Mouse (Mus musculus): ENCODE measurements around the gene Zfyve9. TPM values are rescaled to one million over a fixed set of nuclear protein-coding genes. Genes with fewer than 3 reads are reported as not detected.

The Zfyve9 gene
- polyA plus RNA-seq, 1 experiment = 8.2 TPM

GRCm38 (mm10) chr4:108746160-108746873, 34.3 kb downstream of the Zfyve9 start:
- H3K4me2 ChIP-seq (ENCODE audit: low read depth) = no peak overlapping the region
- TF ChIP-seq TCF12 (IDR thresholded peaks at IDR 0.05; ENCODE audit: insufficient read depth, poor library complexity, severe bottlenecking) (no peak), USF1 (IDR thresholded peaks at IDR 0.05; ENCODE audit: low read depth) (no peak)
- no peaks in the 10 kb centered on the region for H3K36me3 ChIP-seq (ENCODE audit: control insufficient read depth, insufficient read depth)
- H3K27me3 ChIP-seq (ENCODE audit: control insufficient read depth, insufficient read depth, insufficient read length) = no peaks in the 10 kb centered on the region
- H3K4me3 ChIP-seq = no peak overlapping the region
- no peaks in the 10 kb centered on the region for H3K79me2 ChIP-seq (ENCODE audit: control insufficient read depth, insufficient read depth)
- H3ac ChIP-seq (ENCODE audit: control insufficient read depth, insufficient read length) = no peak overlapping the region

- no peak overlapping the region for H3K4me2 ChIP-seq (ENCODE audit: low read depth)
- no peak for TF ChIP-seq MYOG (IDR thresholded peaks at IDR 0.05; ENCODE audit: control insufficient read depth in 1 of 3, insufficient read depth in 1 of 3, insufficient read length in 2 of 3, low read depth in 2 of 3)
- no peak for TF ChIP-seq POLR2A (IDR thresholded peaks at IDR 0.05; ENCODE audit: insufficient read length, low read depth)
- TF ChIP-seq MAX (IDR thresholded peaks at IDR 0.05; ENCODE audit: low read depth) = no peak
- TF ChIP-seq E2F4 (IDR thresholded peaks at IDR 0.05; ENCODE audit: insufficient read depth) = no peak
- TF ChIP-seq SRF (IDR thresholded peaks at IDR 0.05; ENCODE audit: control insufficient read depth, insufficient read length, low read depth) = no peak
- TF ChIP-seq POLR2AphosphoS2 (IDR thresholded peaks at IDR 0.05; ENCODE audit: insufficient read length, low read depth) = no peak
- TF ChIP-seq CEBPB (IDR thresholded peaks at IDR 0.05; ENCODE audit: insufficient read depth, poor library complexity, severe bottlenecking) = no peak
- TF ChIP-seq REST (IDR thresholded peaks at IDR 0.05; ENCODE audit: insufficient read depth, insufficient read length) = no peak
- no peak for TF ChIP-seq MYOD1 (IDR thresholded peaks at IDR 0.05; ENCODE audit: control insufficient read depth in 1 of 3, insufficient read length in 2 of 3, low read depth in 2 of 3)
- no peak for TF ChIP-seq TCF12 (IDR thresholded peaks at IDR 0.05; ENCODE audit: insufficient read depth, poor library complexity, severe bottlenecking)
- no peak for TF ChIP-seq USF1 (IDR thresholded peaks at IDR 0.05; ENCODE audit: low read depth)
- TF ChIP-seq TCF3 (IDR thresholded peaks at IDR 0.05; ENCODE audit: insufficient read length, low read depth) = no peak
- no peaks in the 10 kb centered on the region for H3K27me3 ChIP-seq (ENCODE audit: control insufficient read depth, insufficient read depth, insufficient read length)
Measured at GRCm38 (mm10) chr4:108731582-108731981, 49.0 kb downstream of the Zfyve9 start.

GRCm38 (mm10) chr4:108730450-108730849, 50.1 kb downstream of the Zfyve9 start:
- no peak overlapping the region for H3K4me2 ChIP-seq (ENCODE audit: low read depth)

More at GRCm38 (mm10) chr4:108731582-108731981, 49.0 kb downstream of the Zfyve9 start:
- Histone ChIP-seq H3K79me2 (ENCODE audit: control insufficient read depth, insufficient read depth) (peaks cover 3% of the 10 kb centered on the region), H3K4me3 (no peak overlapping the region), H3ac (ENCODE audit: control insufficient read depth, insufficient read length) (no peak overlapping the region), H3K36me3 (ENCODE audit: control insufficient read depth, insufficient read depth) (no peaks in the 10 kb centered on the region)

GRCm38 (mm10) chr4:108724102-108724501, 56.5 kb downstream of the Zfyve9 start:
- peaks cover 11% of the 10 kb centered on the region for H3K36me3 ChIP-seq (ENCODE audit: control insufficient read depth, insufficient read depth)
- no peak overlapping the region for H3ac ChIP-seq (ENCODE audit: control insufficient read depth, insufficient read length)
- H3K4me2 ChIP-seq (ENCODE audit: low read depth) = no peak overlapping the region
- no peaks in the 10 kb centered on the region for H3K79me2 ChIP-seq (ENCODE audit: control insufficient read depth, insufficient read depth)
- no peaks in the 10 kb centered on the region for H3K27me3 ChIP-seq (ENCODE audit: control insufficient read depth, insufficient read depth, insufficient read length)
- H3K4me3 ChIP-seq = no peak overlapping the region
- TF ChIP-seq MYOG (IDR thresholded peaks at IDR 0.05; ENCODE audit: control insufficient read depth in 1 of 3, insufficient read depth in 1 of 3, insufficient read length in 2 of 3, low read depth in 2 of 3) (no peak), MAX (IDR thresholded peaks at IDR 0.05; ENCODE audit: low read depth) (no peak), TCF12 (IDR thresholded peaks at IDR 0.05; ENCODE audit: insufficient read depth, poor library complexity, severe bottlenecking) (no peak), POLR2AphosphoS2 (IDR thresholded peaks at IDR 0.05; ENCODE audit: insufficient read length, low read depth) (no peak), CEBPB (IDR thresholded peaks at IDR 0.05; ENCODE audit: insufficient read depth, poor library complexity, severe bottlenecking) (no peak), USF1 (IDR thresholded peaks at IDR 0.05; ENCODE audit: low read depth) (no peak), TCF3 (IDR thresholded peaks at IDR 0.05; ENCODE audit: insufficient read length, low read depth) (no peak), MYOD1 (IDR thresholded peaks at IDR 0.05; ENCODE audit: control insufficient read depth in 1 of 3, insufficient read length in 2 of 3, low read depth in 2 of 3) (no peak), SRF (IDR thresholded peaks at IDR 0.05; ENCODE audit: control insufficient read depth, insufficient read length, low read depth) (no peak), POLR2A (IDR thresholded peaks at IDR 0.05; ENCODE audit: insufficient read length, low read depth) (no peak), REST (IDR thresholded peaks at IDR 0.05; ENCODE audit: insufficient read depth, insufficient read length) (no peak), E2F4 (IDR thresholded peaks at IDR 0.05; ENCODE audit: insufficient read depth) (no peak)

More at GRCm38 (mm10) chr4:108730450-108730849, 50.1 kb downstream of the Zfyve9 start:
- Histone ChIP-seq H3ac (ENCODE audit: control insufficient read depth, insufficient read length) (no peak overlapping the region), H3K4me3 (no peak overlapping the region), H3K79me2 (ENCODE audit: control insufficient read depth, insufficient read depth) (peaks cover 3% of the 10 kb centered on the region), H3K36me3 (ENCODE audit: control insufficient read depth, insufficient read depth) (no peaks in the 10 kb centered on the region), H3K27me3 (ENCODE audit: control insufficient read depth, insufficient read depth, insufficient read length) (no peaks in the 10 kb centered on the region)
- TF ChIP-seq MYOG (IDR thresholded peaks at IDR 0.05; ENCODE audit: control insufficient read depth in 1 of 3, insufficient read depth in 1 of 3, insufficient read length in 2 of 3, low read depth in 2 of 3) (no peak), POLR2AphosphoS2 (IDR thresholded peaks at IDR 0.05; ENCODE audit: insufficient read length, low read depth) (no peak), SRF (IDR thresholded peaks at IDR 0.05; ENCODE audit: control insufficient read depth, insufficient read length, low read depth) (no peak), USF1 (IDR thresholded peaks at IDR 0.05; ENCODE audit: low read depth) (no peak), MYOD1 (IDR thresholded peaks at IDR 0.05; ENCODE audit: control insufficient read depth in 1 of 3, insufficient read length in 2 of 3, low read depth in 2 of 3) (no peak), TCF3 (IDR thresholded peaks at IDR 0.05; ENCODE audit: insufficient read length, low read depth) (no peak)

- H3K36me3 ChIP-seq (ENCODE audit: control insufficient read depth, insufficient read depth) = peaks cover 13% of the 10 kb centered on the region
- no peak for TF ChIP-seq MYOD1 (IDR thresholded peaks at IDR 0.05; ENCODE audit: control insufficient read depth in 1 of 3, insufficient read length in 2 of 3, low read depth in 2 of 3)
- H3K79me2 ChIP-seq (ENCODE audit: control insufficient read depth, insufficient read depth) = no peaks in the 10 kb centered on the region
Measured at GRCm38 (mm10) chr4:108721245-108721784, 59.3 kb downstream of the Zfyve9 start.

More at GRCm38 (mm10) chr4:108721245-108721784, 59.3 kb downstream of the Zfyve9 start:
- H3K4me2 ChIP-seq (ENCODE audit: low read depth) = no peak overlapping the region
- no peak overlapping the region for H3ac ChIP-seq (ENCODE audit: control insufficient read depth, insufficient read length)
- no peaks in the 10 kb centered on the region for H3K27me3 ChIP-seq (ENCODE audit: control insufficient read depth, insufficient read depth, insufficient read length)
- H3K4me3 ChIP-seq = no peak overlapping the region

Data from myocyte (in vitro differentiated cells).